Mouse (Mus musculus) heart, embryonic 10.5 days (tissue): ENCODE measurements around the gene Scgb1b30. TPM values are rescaled to one million over a fixed set of nuclear protein-coding genes. Genes with fewer than 3 reads are reported as not detected.

Experiments used
- DNase-seq: peaks from one replicate; pipeline ENCODE4 v3.0.0-alpha.2; 2017; ENCODE audit warnings: low spot score
- H3K27ac ChIP-seq: fragments of 300-500 bp; sonication (generic); 2 replicates; pipeline ENCODE4 v1.5.1; 2016; ENCODE audit warnings: mild to moderate bottlenecking
- H3K27me3 ChIP-seq: fragments of 300-500 bp; sonication (generic); 2 replicates; pipeline ENCODE4 v1.6.1; 2016; ENCODE audit warnings: mild to moderate bottlenecking; ENCODE audit not compliant: poor library complexity, insufficient read depth, severe bottlenecking
- H3K36me3 ChIP-seq: fragments of 300-500 bp; sonication (generic); 2 replicates; pipeline ENCODE4 v1.6.1; 2016; ENCODE audit warnings: mild to moderate bottlenecking, moderate library complexity
- H3K4me1 ChIP-seq: fragments of 300-500 bp; sonication (generic); 2 replicates; pipeline ENCODE4 v1.6.1; 2016; ENCODE audit warnings: mild to moderate bottlenecking
- H3K4me3 ChIP-seq: fragments of 300-500 bp; sonication (generic); 2 replicates; pipeline ENCODE4 v1.5.1; 2016; ENCODE audit warnings: mild to moderate bottlenecking, moderate library complexity
- H3K9me3 ChIP-seq: fragments of 300-500 bp; sonication (generic); 2 replicates; pipeline ENCODE4 v1.6.1; 2016; ENCODE audit warnings: mild to moderate bottlenecking, moderate library complexity
- WGBS: fragments of 180-500 bp; shearing (Covaris S2); methylation state at CpG from one replicate; pipeline ENCODE4 v1.1.7; 2016; 5-methylcytosine and 5-hydroxymethylcytosine counted together
- polyA plus RNA-seq: library from polyadenylated mRNA; unstranded; fragments of >200 nt; fragmentation: Nextera tagmentation; extraction: Ambion mirVana; gene quantifications from 2 replicates; pipeline ENCODE4 v1.2.1, GENCODE M21; 2016

Gene Scgb1b30
- polyA plus RNA-seq, 1 experiment from 2014 or later: not detected

DNA sequence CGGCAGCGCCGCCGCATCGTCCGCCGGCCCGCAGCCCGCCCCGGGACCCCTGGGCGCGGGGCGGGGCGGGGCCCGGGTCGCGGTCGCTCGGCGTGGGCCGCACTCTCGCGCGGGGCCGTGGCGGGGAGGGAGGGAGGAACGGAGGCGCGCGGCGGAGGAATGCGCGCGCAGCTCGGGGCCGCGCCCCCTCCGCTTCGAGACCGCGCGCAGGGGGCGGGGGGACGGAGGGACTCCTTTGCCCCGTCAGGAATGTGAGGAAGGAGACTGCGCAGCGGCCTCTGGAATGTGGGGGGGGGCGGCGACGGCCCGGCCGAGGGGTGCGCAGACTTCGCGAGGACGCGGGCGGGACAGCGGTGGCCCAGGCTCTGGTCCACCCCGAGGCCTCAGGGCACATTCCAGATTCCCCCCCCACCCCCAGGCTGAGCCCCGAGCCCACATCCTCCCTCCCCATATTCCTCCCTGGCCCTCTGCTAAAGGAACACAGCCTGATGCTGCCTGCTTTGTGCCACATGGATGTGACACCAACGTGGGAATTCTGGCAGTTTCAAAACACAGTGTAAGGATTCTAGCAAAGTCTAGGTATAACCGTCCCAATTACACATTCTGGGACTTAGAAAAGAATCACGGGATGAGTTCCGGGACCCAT, 38.0 kb downstream of the Scgb1b30 start, which contains the start of gene Wtip:
Gene Wtip, minus strand, starts transcription at position 152 of the 646 bp plus-strand sequence.
- Histone ChIP-seq H3K36me3 (no peaks in the 10 kb centered on the region), H3K4me3 (peak within 1 kb of the TSS; percentile 85), H3K27ac (peak within 1 kb of the TSS; percentile 97), H3K27me3 (no peaks in the 10 kb centered on the region), H3K4me1 (peaks cover 24% of the 10 kb centered on the region), H3K9me3 (no peaks in the 10 kb centered on the region)
- peak; percentile 92 for DNase-seq
- 2% methylated on average over 56 of the region's 65 CpGs for WGBS

DNA sequence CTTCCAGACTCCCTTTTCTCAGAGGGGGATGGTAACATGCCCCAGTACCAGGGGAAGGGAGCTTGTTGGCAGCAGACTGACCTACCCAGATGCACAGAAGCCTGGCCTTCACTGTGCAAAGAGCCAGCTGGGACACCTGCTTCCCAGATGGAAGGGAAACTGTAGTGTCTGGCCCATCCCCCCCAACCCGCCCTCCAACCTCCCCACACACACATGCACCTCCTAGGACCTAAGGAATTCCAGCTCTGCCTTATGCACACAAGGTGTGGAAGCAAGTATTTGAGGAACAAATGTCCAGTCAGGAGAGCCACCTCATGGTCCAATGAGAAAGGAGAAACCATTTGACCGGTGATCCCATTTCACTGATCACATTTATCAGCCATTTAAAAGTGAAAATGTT, 39.1 kb downstream of the Scgb1b30 start:
- Histone ChIP-seq H3K9me3 (no peaks in the 10 kb centered on the region), H3K27me3 (no peaks in the 10 kb centered on the region), H3K36me3 (no peaks in the 10 kb centered on the region), H3K4me3 (no peak overlapping the region), H3K4me1 (peaks cover 24% of the 10 kb centered on the region), H3K27ac (no peak overlapping the region)
- 77% methylated on average over 2 of the region's 2 CpGs for WGBS
- DNase-seq: no peak

DNA sequence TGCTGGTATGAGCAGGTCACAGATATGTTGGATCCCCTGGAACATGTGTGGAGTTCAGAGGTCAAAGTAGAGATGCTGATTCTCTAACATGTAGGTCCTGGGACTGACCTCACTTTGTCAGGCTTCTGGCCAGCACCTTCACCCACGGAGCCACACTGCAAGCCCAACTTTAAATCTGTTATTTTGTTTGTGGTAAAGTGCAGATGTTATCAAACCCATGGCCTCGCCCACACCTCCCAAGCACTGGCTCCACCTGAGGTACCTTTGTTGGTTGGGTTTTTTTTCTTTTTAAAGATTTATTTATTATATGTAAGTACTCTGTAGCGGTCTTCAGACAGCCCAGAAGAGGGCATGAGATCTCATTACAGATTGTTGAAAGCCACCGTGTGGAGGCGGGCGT, 44.3 kb downstream of the Scgb1b30 start:
- Histone ChIP-seq H3K27me3 (no peaks in the 10 kb centered on the region), H3K9me3 (no peaks in the 10 kb centered on the region), H3K27ac (no peak overlapping the region), H3K4me1 (no peaks in the 10 kb centered on the region), H3K36me3 (peaks cover 46% of the 10 kb centered on the region), H3K4me3 (no peak overlapping the region)
- DNase-seq: no peak
- 87% methylated on average over 6 of the region's 6 CpGs for WGBS

DNA sequence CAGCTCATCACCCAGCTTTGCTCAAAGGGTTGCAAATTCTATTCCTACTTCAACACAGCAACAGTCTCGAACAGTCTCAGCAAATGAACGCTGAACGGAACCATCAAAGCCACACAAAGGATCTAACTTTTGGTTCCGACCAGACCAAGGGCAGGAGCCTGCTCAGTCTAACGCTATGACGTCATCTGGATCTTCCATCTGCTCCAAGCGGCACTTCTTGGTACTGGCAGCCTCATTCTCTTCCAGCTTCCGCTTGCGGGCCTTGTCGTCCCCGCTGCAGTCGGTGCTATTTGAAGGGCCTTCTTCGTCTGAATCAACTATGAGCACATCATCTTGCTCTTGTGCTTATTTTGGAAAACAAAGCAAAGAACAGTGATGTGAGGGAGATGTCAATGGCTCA, 45.9 kb downstream of the Scgb1b30 start:
- Histone ChIP-seq H3K4me3 (no peak overlapping the region), H3K27me3 (no peaks in the 10 kb centered on the region), H3K27ac (no peak overlapping the region), H3K36me3 (peaks cover 63% of the 10 kb centered on the region), H3K9me3 (no peaks in the 10 kb centered on the region), H3K4me1 (no peaks in the 10 kb centered on the region)
- WGBS: 94% methylated on average over 13 of the region's 13 CpGs
- DNase-seq: no peak

DNA sequence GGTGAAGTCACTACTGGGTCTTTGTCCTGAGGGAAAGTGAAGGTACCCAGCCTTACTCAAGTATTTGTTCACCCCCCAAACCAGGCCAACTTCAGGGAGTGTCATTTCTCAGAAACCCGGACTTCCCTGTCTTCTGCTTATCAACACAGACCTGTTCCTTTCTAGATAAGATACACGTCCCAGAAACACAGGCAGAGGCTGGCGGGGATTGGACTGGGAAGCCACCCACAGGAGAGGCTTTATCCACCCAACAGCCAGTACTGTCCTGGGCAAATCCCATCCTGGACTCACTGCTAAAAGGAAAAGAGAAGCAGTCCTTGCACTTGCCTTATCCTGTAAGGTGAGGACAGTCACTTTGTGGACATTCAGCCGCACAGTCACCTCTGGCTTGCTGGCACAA, 52.0 kb downstream of the Scgb1b30 start:
- Histone ChIP-seq H3K27me3 (no peaks in the 10 kb centered on the region), H3K27ac (no peak overlapping the region)
- 45% methylated on average over 4 of the region's 4 CpGs for WGBS

More for the DNA sequence above, 52.0 kb downstream of the Scgb1b30 start:
- Histone ChIP-seq H3K9me3 (peaks cover 3% of the 10 kb centered on the region; the same call in 1 of the 2 replicates), H3K36me3 (peaks cover 99% of the 10 kb centered on the region), H3K4me3 (no peak overlapping the region), H3K4me1 (no peaks in the 10 kb centered on the region)
- DNase-seq: no peak

Other genes with a start within 250 kb of the Scgb1b30 start
- gene Scgb2b26, start 150.4 kb upstream of the Scgb1b30 start, polyA plus RNA-seq: not detected in 2 replicates
- not detected in 2 replicates for gene Scgb2b27, start 81.5 kb upstream of the Scgb1b30 start, polyA plus RNA-seq
- not detected in 2 replicates for gene Scgb1b27, start 73.9 kb upstream of the Scgb1b30 start, polyA plus RNA-seq
- 4.7 and 6.6 TPM in 2 replicates for gene Wtip, start 37.8 kb downstream of the Scgb1b30 start, polyA plus RNA-seq
- 154 and 197 TPM in 2 replicates for gene Uba2, start 74.2 kb downstream of the Scgb1b30 start, polyA plus RNA-seq
- 65.2 and 67.5 TPM in 2 replicates for gene Pdcd2l, start 101.2 kb downstream of the Scgb1b30 start, polyA plus RNA-seq
- gene Gpi1, start 134.9 kb downstream of the Scgb1b30 start, polyA plus RNA-seq: 650 and 828 TPM in 2 replicates
- gene Gm6096, start 155.6 kb downstream of the Scgb1b30 start, polyA plus RNA-seq: 0.57 TPM in 1 of 2 replicates, not detected in the other
- 36.6 and 43.7 TPM in 2 replicates for gene 4931406P16Rik, start 218.1 kb downstream of the Scgb1b30 start, polyA plus RNA-seq